Mouse (Mus musculus) left cerebral cortex, postnatal 14 days (tissue): Measurements from ENCODE around the gene Ripor2. TPM values are rescaled to one million over a fixed set of nuclear protein-coding genes. Genes with fewer than 3 reads are reported as not detected.
A peak's percentile ranks its signal among the peaks of the same experiment; 100 is the strongest.

Experiments used
- DNase-seq, 2 experiments: peaks; one replicate each; pipeline ENCODE4 v3.0.0; 2021 to 2022; ENCODE audit warnings: low spot score in 2 of 2, mixed read lengths in 1 of 2
- intact Hi-C: fragments of 180-260 bp; cut with DNase I; formaldehyde crosslinking; loops from one replicate; pipeline ENCODE4 v1.15.1; 2025
- total RNA-seq, 2 experiments: library from RNA; stranded (reverse); gene quantifications; 2 replicates each; pipeline ENCODE4 v1.2.3; 2021

Gene Ripor2
- total RNA-seq, 2 experiments from 2014 or later: 74.2 to 75.5 TPM

GRCm38 (mm10) chr13:24576338-24577119, 5.5 kb upstream of the Ripor2 start:
- intact Hi-C loops: no loop called here
- DNase-seq: peak; percentile 81 to 95

DNA sequence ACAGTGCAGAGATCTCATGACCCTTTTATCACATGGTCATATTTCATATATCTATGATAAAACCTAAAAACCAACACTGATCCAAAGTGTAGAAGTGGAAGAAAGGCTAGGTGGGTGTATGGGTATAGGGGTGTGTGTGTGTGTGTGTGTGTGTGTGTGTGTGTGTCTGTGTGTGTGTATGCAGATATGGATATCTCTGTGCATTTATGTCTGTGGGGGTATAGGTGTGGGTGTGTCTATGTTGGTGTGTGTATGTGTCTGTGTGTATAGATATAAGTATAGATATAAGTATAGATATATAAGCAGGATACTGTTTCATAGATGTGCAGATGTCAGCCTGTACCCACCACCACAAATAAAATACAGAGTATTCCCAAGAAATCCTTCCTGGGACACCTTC, 3.7 kb upstream of the Ripor2 start:
- intact Hi-C loops: no loop called here
- no peak for DNase-seq

- intact Hi-C loops: no loop called here
- DNase-seq: no peak
Measured at GRCm38 (mm10) chr13:24580759-24581158, 1.2 kb upstream of the Ripor2 start.

- intact Hi-C loops: no loop called here
- no peak for DNase-seq
Measured at GRCm38 (mm10) chr13:24584403-24584802, 2.4 kb downstream of the Ripor2 start.

GRCm38 (mm10) chr13:24584841-24585240, 2.9 kb downstream of the Ripor2 start:
- intact Hi-C loops: no loop called here
- DNase-seq: no peak

DNA sequence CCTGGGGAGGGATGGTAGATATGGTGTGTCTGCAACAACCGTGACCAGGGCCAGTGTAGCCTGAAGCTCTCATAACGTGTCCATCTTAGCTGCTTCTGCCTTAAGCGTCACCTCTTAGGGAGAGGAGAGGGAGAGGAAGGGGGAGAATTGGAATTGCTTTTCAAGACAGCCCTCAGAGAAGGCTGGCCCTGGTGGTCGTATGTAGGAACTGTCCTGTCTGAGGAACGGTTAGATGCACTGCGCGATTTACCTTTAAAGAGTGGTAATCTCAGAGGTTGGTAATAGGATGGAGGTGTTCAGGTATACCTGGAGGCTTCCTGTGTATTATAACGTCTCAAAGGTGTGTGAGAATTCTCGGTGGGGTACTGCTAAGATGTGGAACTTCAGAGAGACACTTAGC, 3.4 kb downstream of the Ripor2 start:
- no peak for DNase-seq
- intact Hi-C loops: no loop called here

GRCm38 (mm10) chr13:24587192-24587895, 5.4 kb downstream of the Ripor2 start:
- DNase-seq: no peak
- intact Hi-C loops: no loop called here

DNA sequence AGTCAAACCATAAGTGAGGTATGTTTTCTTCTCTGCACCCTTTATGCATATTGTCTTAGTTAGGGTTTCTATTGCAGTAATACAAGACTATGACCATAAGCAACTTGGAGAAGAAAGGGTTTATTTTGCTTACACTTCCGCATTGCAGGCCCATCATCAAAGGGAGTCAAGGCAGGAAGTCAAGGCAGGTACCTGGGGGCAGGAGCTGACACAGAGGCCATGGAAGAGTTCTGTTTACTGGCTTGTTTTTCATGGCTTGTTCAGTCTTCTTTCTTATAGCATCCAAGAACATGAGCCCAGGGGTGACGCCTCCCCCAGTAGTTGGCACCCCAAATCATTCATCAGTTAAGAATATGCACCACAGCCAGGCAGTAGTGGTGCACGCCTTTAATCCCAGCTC, 6.6 kb downstream of the Ripor2 start:
- intact Hi-C loops: no loop called here
- no peak for DNase-seq

DNA sequence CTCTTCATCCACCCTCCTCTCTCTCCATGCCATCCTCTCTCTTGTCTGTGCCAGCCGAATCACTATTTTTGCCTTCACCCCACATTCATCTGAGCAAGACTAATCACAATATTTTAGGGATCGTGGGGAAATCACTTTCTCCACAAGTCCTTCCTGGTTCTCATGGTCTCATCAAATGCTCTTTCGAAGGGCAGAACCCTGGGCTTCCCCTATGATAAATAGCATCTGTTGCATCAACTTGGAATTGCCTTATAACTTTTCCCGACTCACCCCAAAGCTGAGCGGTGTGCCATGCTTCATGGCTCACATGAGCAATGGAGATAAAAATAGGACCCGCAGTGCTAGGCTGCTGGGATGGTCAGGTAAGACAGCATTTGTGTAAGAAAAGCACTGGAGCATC, 9.7 kb downstream of the Ripor2 start:
- intact Hi-C loops: no loop called here
- no peak for DNase-seq

DNA sequence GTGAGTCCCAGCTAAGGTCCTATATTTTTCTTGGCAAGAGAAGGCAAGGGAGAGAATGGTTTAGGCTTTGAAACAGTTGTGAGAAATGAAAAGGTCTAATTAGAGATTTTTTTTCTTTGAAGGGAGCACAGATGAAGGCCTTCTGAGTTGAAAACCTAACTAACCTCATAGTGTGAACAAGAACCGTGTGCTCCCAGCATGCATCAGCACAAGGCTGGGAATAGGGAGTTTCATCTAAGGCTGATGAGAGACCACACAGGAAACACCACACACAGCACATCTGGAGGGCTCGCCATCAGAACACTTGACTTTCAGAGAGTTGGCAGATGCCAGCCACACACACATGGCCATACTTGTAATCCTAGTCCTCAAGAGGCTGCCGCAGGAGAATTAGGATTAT, 12.3 kb downstream of the Ripor2 start:
- DNase-seq: no peak
- intact Hi-C loops: no loop called here

GRCm38 (mm10) chr13:24599631-24600041, 17.6 kb downstream of the Ripor2 start:
- intact Hi-C loops: no loop called here

GRCm38 (mm10) chr13:24602978-24603377, 21.0 kb downstream of the Ripor2 start:
- intact Hi-C loops: no loop called here
- no peak for DNase-seq

More at GRCm38 (mm10) chr13:24599631-24600041, 17.6 kb downstream of the Ripor2 start:
- no peak for DNase-seq

DNA sequence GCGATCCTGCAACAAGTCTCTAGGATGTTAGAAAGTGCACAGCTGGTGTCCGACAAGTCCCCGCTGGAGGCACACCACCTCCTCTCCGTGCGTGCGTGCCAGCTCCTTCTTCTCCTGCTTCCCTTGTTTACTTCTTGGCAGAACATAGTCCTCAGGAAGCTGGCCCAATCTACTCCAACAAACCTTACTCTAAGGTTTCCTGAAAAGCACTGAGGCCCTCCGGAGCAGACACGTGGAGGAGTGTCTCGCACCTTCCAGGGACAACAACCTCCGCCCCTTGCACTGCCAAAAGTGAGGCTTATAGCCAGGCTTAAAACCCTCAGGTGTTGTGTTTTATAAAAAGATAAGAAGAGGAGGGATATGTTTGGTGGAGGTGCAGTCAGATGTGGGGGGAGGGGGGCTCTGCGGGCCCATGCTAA, 21.6 kb downstream of the Ripor2 start:
- intact Hi-C loops: no loop called here
- peak; percentile 14 to 49 for DNase-seq

GRCm38 (mm10) chr13:24604096-24604495, 22.1 kb downstream of the Ripor2 start:
- DNase-seq: no peak
- intact Hi-C loops: no loop called here

GRCm38 (mm10) chr13:24604761-24605591, 23.0 kb downstream of the Ripor2 start:
- intact Hi-C loops: no loop called here
- no peak for DNase-seq

DNA sequence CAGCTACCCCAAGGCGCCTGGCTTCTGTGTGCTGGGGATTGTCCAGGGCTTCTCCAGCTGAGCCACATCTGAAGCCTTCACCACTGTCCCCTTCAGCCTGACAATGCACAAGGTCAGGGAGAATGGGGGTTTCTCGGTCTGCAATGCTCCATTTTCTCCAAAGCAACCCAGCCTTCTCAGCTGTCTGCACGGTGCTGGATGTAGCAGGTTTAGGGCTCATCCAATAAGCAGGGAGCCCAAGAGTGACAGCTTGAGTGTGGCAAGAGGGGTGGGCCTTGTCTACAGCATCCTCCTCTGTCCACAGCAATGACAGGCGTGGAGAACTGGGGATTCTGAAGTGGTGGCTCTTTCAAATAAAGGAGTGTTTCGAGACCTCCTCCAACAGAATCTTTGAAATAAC, 23.8 kb downstream of the Ripor2 start:
- intact Hi-C loops: no loop called here

GRCm38 (mm10) chr13:24607961-24608360, 26.0 kb downstream of the Ripor2 start:
- intact Hi-C loops: no loop called here
- no peak for DNase-seq

More for the DNA sequence above, 23.8 kb downstream of the Ripor2 start:
- DNase-seq: no peak

DNA sequence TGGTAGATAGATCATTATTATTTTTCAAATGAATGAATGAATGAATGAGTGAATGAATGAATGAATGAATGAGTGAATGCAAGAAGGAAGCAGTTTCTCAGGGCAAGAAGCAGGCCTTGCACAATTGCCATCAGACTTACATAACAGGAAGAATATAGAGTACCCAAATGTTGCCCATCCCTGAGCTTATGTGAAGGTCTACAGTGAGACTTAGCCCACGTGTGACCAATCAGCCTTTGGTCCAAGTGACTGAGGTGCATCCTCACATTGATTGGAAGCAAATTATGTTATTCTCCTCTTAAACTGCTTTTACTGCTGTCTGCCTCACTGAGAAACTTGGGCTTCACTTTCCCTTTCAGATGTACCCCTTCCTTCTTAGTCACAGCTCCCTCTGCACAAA, 26.7 kb downstream of the Ripor2 start:
- intact Hi-C loops: no loop called here
- DNase-seq: no peak

DNA sequence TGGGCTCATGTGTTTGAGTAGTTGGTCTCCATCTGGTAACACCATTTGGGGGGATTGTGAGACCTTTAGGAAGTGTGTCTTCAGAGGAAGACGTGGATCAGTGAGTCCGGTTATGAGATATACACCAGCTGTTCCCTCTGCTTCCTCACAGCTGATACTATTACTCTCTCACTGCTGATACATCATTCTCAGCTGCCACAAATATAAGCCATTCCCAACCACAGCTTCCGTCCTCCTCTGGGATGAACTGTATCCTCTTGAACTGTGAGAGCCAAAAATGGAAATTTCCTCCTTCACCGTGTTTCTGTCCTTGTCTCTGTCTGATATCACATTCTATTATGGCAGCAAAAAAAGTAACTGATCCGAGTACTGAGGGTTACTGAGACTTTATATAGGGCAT, 28.9 kb downstream of the Ripor2 start:
- DNase-seq: no peak
- intact Hi-C loops: no loop called here

- DNase-seq: no peak
- intact Hi-C loops: no loop called here
Measured at GRCm38 (mm10) chr13:24613031-24613430, 31.0 kb downstream of the Ripor2 start.
